Mouse (Mus musculus) kidney, adult 9 months (tissue): ENCODE results near the gene Acly.

Experiments
- DNase-seq: peaks from one replicate; pipeline ENCODE4 v3.0.0; 2022

Gene Acly

GRCm38 (mm10) chr11:100527458-100528374, at the start of gene Acly:
Gene Acly, minus strand, starts transcription at chr11:100528000.
- DNase-seq = peak; percentile 99

- no peak for DNase-seq
Measured at GRCm38 (mm10) chr11:100576256-100576655, 48.5 kb upstream of the Acly start.

GRCm38 (mm10) chr11:100575484-100575855, 47.7 kb upstream of the Acly start:
- DNase-seq = no peak

- DNase-seq = peak; percentile 80
Measured at GRCm38 (mm10) chr11:100574708-100575483, 47.1 kb upstream of the Acly start, which contains the start of gene Cnp. Gene Cnp, plus strand, starts transcription at chr11:100574904.

GRCm38 (mm10) chr11:100574188-100574587, 46.4 kb upstream of the Acly start:
- DNase-seq = peak; percentile 26

- no peak for DNase-seq
Measured at GRCm38 (mm10) chr11:100571202-100571567, 43.4 kb upstream of the Acly start.

- DNase-seq = peak; percentile 86
Measured at GRCm38 (mm10) chr11:100570430-100571201, 42.8 kb upstream of the Acly start.

GRCm38 (mm10) chr11:100569789-100570188, 42.0 kb upstream of the Acly start:
- no peak for DNase-seq

- DNase-seq = no peak
Measured at GRCm38 (mm10) chr11:100568692-100569091, 40.9 kb upstream of the Acly start.

- peak; percentile 65 for DNase-seq
Measured at GRCm38 (mm10) chr11:100567815-100568245, 40.0 kb upstream of the Acly start.

- DNase-seq = no peak
Measured at GRCm38 (mm10) chr11:100567229-100567628, 39.4 kb upstream of the Acly start.

- DNase-seq = no peak
Measured at GRCm38 (mm10) chr11:100564703-100565102, 36.9 kb upstream of the Acly start.

- DNase-seq = no peak
Measured at GRCm38 (mm10) chr11:100564297-100564696, 36.5 kb upstream of the Acly start.

- DNase-seq = no peak
Measured at GRCm38 (mm10) chr11:100561748-100562147, 33.9 kb upstream of the Acly start.

- DNase-seq = no peak
Measured at GRCm38 (mm10) chr11:100559476-100559875, 31.7 kb upstream of the Acly start.

GRCm38 (mm10) chr11:100557563-100557962, 29.8 kb upstream of the Acly start:
- DNase-seq = no peak

GRCm38 (mm10) chr11:100555583-100555982, 27.8 kb upstream of the Acly start:
- peak; percentile 82 for DNase-seq

- no peak for DNase-seq
Measured at GRCm38 (mm10) chr11:100552842-100553241, 25.0 kb upstream of the Acly start.

- DNase-seq = no peak
Measured at GRCm38 (mm10) chr11:100550101-100550500, 22.3 kb upstream of the Acly start.

GRCm38 (mm10) chr11:100549466-100549865, 21.7 kb upstream of the Acly start:
- no peak for DNase-seq

GRCm38 (mm10) chr11:100548141-100548540, 20.3 kb upstream of the Acly start:
- DNase-seq = no peak

- DNase-seq = no peak
Measured at GRCm38 (mm10) chr11:100546955-100547354, 19.2 kb upstream of the Acly start.

GRCm38 (mm10) chr11:100545746-100546085, 17.9 kb upstream of the Acly start:
- DNase-seq = no peak
